Mouse (Mus musculus): Measurements from ENCODE around the gene Tac2.
A peak's percentile ranks its signal among the peaks of the same experiment; 100 is the strongest.

Tac2 gene

GRCm38 (mm10) chr10:127725136-127725535 is 858 bp downstream of the Tac2 start:
- no peak for DNase-seq (ENCODE audit: low read depth, low spot score)

- DNase-seq (ENCODE audit: low read depth, low spot score): no peak
Measured at GRCm38 (mm10) chr10:127728437-127728836, 4.2 kb downstream of the Tac2 start.

GRCm38 (mm10) chr10:127730285-127730932 is 6.1 kb downstream of the Tac2 start:
- DNase-seq (ENCODE audit: low read depth, low spot score): no peak

- DNase-seq (ENCODE audit: low read depth, low spot score): no peak
Measured at GRCm38 (mm10) chr10:127730933-127731310, 6.6 kb downstream of the Tac2 start.

- DNase-seq (ENCODE audit: low read depth, low spot score): no peak
Measured at GRCm38 (mm10) chr10:127731397-127731796, 7.1 kb downstream of the Tac2 start.

- peak; percentile 61 for DNase-seq (ENCODE audit: low read depth, low spot score)
Measured at GRCm38 (mm10) chr10:127734434-127734833, 10.2 kb downstream of the Tac2 start.

- no peak for DNase-seq (ENCODE audit: low read depth, low spot score)
Measured at GRCm38 (mm10) chr10:127736266-127736665, 12.0 kb downstream of the Tac2 start.

GRCm38 (mm10) chr10:127736916-127737315 is 12.6 kb downstream of the Tac2 start:
- no peak for DNase-seq (ENCODE audit: low read depth, low spot score)

- DNase-seq (ENCODE audit: low read depth, low spot score): no peak
Measured at GRCm38 (mm10) chr10:127737552-127737951, 13.3 kb downstream of the Tac2 start.

GRCm38 (mm10) chr10:127738151-127738882 is 14.0 kb downstream of the Tac2 start:
- peak; percentile 46 for DNase-seq (ENCODE audit: low read depth, low spot score)

GRCm38 (mm10) chr10:127739083-127739660 is 14.9 kb downstream of the Tac2 start, which contains the start of gene Zbtb39:
Gene Zbtb39, plus strand, starts transcription at chr10:127739538.
- peak; percentile 80 for DNase-seq (ENCODE audit: low read depth, low spot score)

GRCm38 (mm10) chr10:127739661-127740161 is 15.4 kb downstream of the Tac2 start:
- DNase-seq (ENCODE audit: low read depth, low spot score): no peak

- DNase-seq (ENCODE audit: low read depth, low spot score): peak; percentile 62
Measured at GRCm38 (mm10) chr10:127744661-127745060, 20.4 kb downstream of the Tac2 start.

- no peak for DNase-seq (ENCODE audit: low read depth, low spot score)
Measured at GRCm38 (mm10) chr10:127745886-127746285, 21.6 kb downstream of the Tac2 start.

- DNase-seq (ENCODE audit: low read depth, low spot score): no peak
Measured at GRCm38 (mm10) chr10:127747254-127747653, 23.0 kb downstream of the Tac2 start.

- no peak for DNase-seq (ENCODE audit: low read depth, low spot score)
Measured at GRCm38 (mm10) chr10:127748847-127749612, 24.8 kb downstream of the Tac2 start.

GRCm38 (mm10) chr10:127750136-127750777 is 26.0 kb downstream of the Tac2 start:
- DNase-seq (ENCODE audit: low read depth, low spot score): no peak

- no peak for DNase-seq (ENCODE audit: low read depth, low spot score)
Measured at GRCm38 (mm10) chr10:127751548-127751947, 27.3 kb downstream of the Tac2 start, which contains the start of gene Gpr182. Gene Gpr182, minus strand, starts transcription at chr10:127751732.

GRCm38 (mm10) chr10:127754566-127755166 is 30.4 kb downstream of the Tac2 start:
- DNase-seq (ENCODE audit: low read depth, low spot score): no peak

- no peak for DNase-seq (ENCODE audit: low read depth, low spot score)
Measured at GRCm38 (mm10) chr10:127755246-127755645, 31.0 kb downstream of the Tac2 start.

Data from 3T3-L1 (cell line).